Mouse (Mus musculus): ENCODE data around the gene Def8. TPM values are rescaled to one million over a fixed set of nuclear protein-coding genes. Genes with fewer than 3 reads are reported as not detected.

Gene Def8
- total RNA-seq (2023), result 13.2 TPM

DNA sequence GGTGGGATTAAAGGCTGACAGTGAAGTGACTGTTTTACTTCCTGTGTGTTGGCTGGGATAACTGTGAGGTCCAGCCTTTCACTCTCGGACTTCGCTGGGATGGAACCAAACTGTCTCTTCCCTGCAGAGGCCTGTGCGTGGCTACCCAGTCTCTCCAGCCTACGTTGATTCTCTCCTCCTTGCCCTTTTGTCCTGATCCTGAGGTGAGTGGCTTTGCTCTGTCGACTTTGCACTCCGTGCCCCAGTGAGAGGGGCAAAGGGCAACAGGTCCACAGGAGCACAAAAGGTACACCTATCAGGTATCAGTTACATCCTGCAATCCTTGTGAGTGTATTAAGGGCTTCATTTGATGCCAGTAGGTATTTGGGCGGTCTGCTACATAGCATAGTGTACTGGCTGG, at the start of gene Def8:
Gene Def8, plus strand, starts transcription at position 87 of the 400 bp plus-strand sequence.

DNA sequence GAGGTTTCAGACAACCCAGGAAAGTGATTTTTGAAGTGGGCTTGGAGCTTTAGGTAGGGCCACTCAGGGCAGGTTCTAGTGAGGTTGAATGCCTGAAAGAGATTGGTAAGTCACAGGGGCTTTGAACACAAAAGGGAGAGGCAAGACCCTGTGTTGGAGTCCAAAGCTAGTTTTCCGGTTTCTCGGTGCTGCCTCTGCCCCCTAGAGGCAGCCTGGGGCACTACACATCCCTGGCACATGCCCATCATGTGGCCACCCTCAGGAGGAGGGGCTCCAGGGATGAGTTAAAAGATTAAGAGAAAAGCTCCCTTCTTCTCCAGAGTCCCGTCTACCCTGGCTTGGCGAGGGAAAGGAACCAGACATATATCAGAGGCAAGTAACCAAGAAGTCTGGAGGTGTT, 16.5 kb upstream of the Def8 start, which contains the start of gene Mc1r:
Gene Mc1r, plus strand, starts transcription at position 322 of the 400 bp plus-strand sequence.

DNA sequence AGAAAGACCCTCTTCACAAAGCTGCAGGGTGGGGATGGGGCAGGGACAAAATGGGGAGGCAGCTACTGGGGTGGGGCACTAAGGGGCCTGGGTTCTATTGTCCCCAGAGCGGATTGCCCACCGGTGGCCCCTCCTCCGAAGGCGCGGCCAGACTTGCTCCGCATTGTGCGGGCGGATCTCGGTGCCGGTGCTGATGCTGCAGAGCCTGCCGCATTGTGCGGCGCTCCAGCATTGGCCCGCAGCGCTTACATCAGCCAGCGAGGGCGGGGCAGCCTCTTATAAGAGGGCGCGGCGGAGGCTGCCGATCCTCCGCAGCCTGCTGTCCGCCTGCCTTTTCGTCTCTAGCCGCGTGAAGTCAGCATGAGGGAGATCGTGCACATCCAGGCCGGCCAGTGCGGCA, 12.1 kb upstream of the Def8 start, which contains the start of gene Tubb3:
Gene Tubb3, plus strand, starts transcription at position 179 of the 400 bp plus-strand sequence.

DNA sequence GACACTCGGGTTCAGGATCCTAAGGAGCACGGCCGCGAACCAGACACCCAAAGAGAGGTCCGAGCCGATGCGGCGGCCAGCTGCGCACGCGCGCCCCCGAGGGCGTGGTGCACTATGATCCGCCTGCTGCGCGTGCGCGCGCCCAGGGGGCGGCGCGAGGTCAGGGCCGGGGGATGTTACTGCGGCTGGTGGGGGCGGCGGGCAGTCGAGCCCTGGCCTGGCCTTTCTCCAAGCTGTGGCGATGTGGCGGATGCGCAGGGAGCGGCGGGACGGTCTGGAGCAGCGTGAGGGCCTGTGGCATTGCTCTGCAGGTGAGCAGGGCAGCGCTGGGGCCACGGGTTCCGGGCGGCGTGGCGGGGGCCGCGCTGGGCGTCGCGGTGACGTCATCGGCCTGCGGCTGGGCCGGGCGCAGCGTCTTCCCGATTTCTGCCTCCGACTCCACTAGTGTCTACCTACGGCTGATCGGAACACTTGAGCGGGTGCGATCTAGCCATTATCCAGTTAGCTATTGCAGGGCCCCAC, 54.5 kb downstream of the Def8 start, which contains the start of gene Afg3l1:
Gene Afg3l1, plus strand, starts transcription at position 167 of the 522 bp plus-strand sequence.

Other genes starting within 250 kb of the Def8 start
- gene Dpep1, start 237.3 kb upstream of the Def8 start, total RNA-seq (2023), result not detected
- 84.7 TPM for gene Chmp1a, start 210.8 kb upstream of the Def8 start, total RNA-seq (2023)
- not detected for gene Spata33, start 210.7 kb upstream of the Def8 start, total RNA-seq (2023)
- gene Cdk10, start 198.7 kb upstream of the Def8 start, total RNA-seq (2023), result 36.5 TPM
- gene Spata2l, start 187.3 kb upstream of the Def8 start, total RNA-seq (2023), result 11.0 TPM
- gene Zfp276, start 169.3 kb upstream of the Def8 start, total RNA-seq (2023), result 25.1 TPM
- 28.8 TPM for gene Vps9d1, start 169.2 kb upstream of the Def8 start, total RNA-seq (2023)
- 10.6 TPM for gene Fanca, start 105.0 kb upstream of the Def8 start, total RNA-seq (2023)
- not detected for gene Spire2, start 90.8 kb upstream of the Def8 start, total RNA-seq (2023)
- 247 TPM for gene Tcf25, start 49.8 kb upstream of the Def8 start, total RNA-seq (2023)
- not detected for gene Mc1r, start 16.4 kb upstream of the Def8 start, total RNA-seq (2023)
- 0.41 TPM for gene Tubb3, start 12.1 kb upstream of the Def8 start, total RNA-seq (2023)
- gene Afg3l1, start 54.4 kb downstream of the Def8 start, total RNA-seq (2023), result 46.9 TPM
- gene Dbndd1, start 91.9 kb downstream of the Def8 start, total RNA-seq (2023), result not detected
- gene Gas8, start 95.3 kb downstream of the Def8 start, total RNA-seq (2023), result 3.1 TPM
- gene Rhou, start 230.4 kb downstream of the Def8 start, total RNA-seq (2023), result not detected